20 mouse cellular contexts compared by ENCODE assay signal in genomic region chr14:31574903-31575665, GRCm38 (mm10). TPM values are rescaled to one million over a fixed set of nuclear protein-coding genes. Genes with fewer than 3 reads are reported as not detected.
A peak's percentile ranks its signal among the peaks of the same experiment; 100 is the strongest.
DNase-seq lines count a peak whose midpoint lies in the region; ATAC-seq and TF ChIP-seq lines count a peak whose summit lies in the region.
"Had no signal": no experiment of that assay in that cellular context is flagged by ENCODE, and none has a peak within 500 bp of the region (broad histone marks: within the 10 kb centered on the region; RNA-seq: fewer than 3 reads in every experiment).

No protein-coding gene starts in this region.

- ATAC-seq in heart, embryonic 15.5 days (replicated peaks; ENCODE audit: insufficient number of reproducible peaks, insufficient read depth, low FRiP score, low read depth) = no peak
- ATAC-seq in forebrain, embryonic 12.5 days (ENCODE audit: low FRiP score) = no peak
- no peak for ATAC-seq in kidney, embryonic 16.5 days (ENCODE audit: low FRiP score, low TSS enrichment)
- ATAC-seq: intestine, embryonic 15.5 days; liver, embryonic 12.5 days; Patski had no signal

- peaks cover 46% of the 10 kb centered on the region for H3K4me1 ChIP-seq in heart, embryonic 15.5 days (replicated peaks)
- H3K4me1 ChIP-seq in thymus, adult 2 months (replicated peaks; ENCODE audit: control insufficient read depth, insufficient read depth, low read length) = peaks cover 56% of the 10 kb centered on the region
- no peaks in the 10 kb centered on the region for H3K4me1 ChIP-seq in forebrain, embryonic 12.5 days
- no peaks in the 10 kb centered on the region for H3K4me1 ChIP-seq in kidney, embryonic 16.5 days (ENCODE audit: insufficient read depth, low read length)
- H3K4me1 ChIP-seq: neural tube, embryonic 12.5 days had no signal

- no peaks in the 10 kb centered on the region for H3K36me3 ChIP-seq in heart, embryonic 15.5 days
- peaks cover 19% of the 10 kb centered on the region; the same call in 1 of the 2 replicates for H3K36me3 ChIP-seq in thymus, adult 2 months (ENCODE audit: control insufficient read depth, insufficient read depth, low read length)
- H3K36me3 ChIP-seq in forebrain, embryonic 12.5 days (replicated peaks) = no peaks in the 10 kb centered on the region
- H3K36me3 ChIP-seq in kidney, embryonic 16.5 days (ENCODE audit: insufficient read depth, low read length) = no peaks in the 10 kb centered on the region
- H3K36me3 ChIP-seq: forebrain, embryonic 10.5 days; hindbrain, embryonic 13.5 days; intestine, embryonic 15.5 days; limb, embryonic 12.5 days; liver, embryonic 12.5 days; neural tube, embryonic 12.5 days had no signal

- no peaks in the 10 kb centered on the region for H3K9me3 ChIP-seq in heart, embryonic 15.5 days (replicated peaks)
- H3K9me3 ChIP-seq in forebrain, embryonic 12.5 days = no peaks in the 10 kb centered on the region
- H3K9me3 ChIP-seq in kidney, embryonic 16.5 days (ENCODE audit: low read length) = no peaks in the 10 kb centered on the region
- H3K9me3 ChIP-seq: forebrain, embryonic 10.5 days; hindbrain, embryonic 13.5 days; intestine, embryonic 15.5 days; limb, embryonic 12.5 days; liver, embryonic 12.5 days; neural tube, embryonic 12.5 days had no signal

- no peak for DNase-seq in heart, adult 8-10 months (ENCODE audit: low spot score)
- DNase-seq in induced T-regulatory cell, adult 2 months (ENCODE audit: low read depth) = peak; percentile 41
- peak; percentile 63 for DNase-seq in thymus, adult 2 months
- no peak for DNase-seq in adrenal gland, postnatal 10 days
- DNase-seq: adrenal gland, postnatal 36 days; cerebellum, adult 11-12 months; cerebellum, postnatal 14 days; gastrocnemius, postnatal 10 days; lung, adult 2 months; right cerebral cortex, postnatal 4 days had no signal

- TF ChIP-seq POLR2A in thymus, adult 2 months (IDR thresholded peaks at IDR 0.05; ENCODE audit: control insufficient read depth, extremely low read depth, insufficient read depth, low read length, poor library complexity) = peak; percentile 28; the same call in 1 of the 2 replicates

- no peak for TF ChIP-seq CTCF in thymus, adult 2 months (IDR thresholded peaks at IDR 0.05; ENCODE audit: borderline replicate concordance, control insufficient read depth, extremely low read depth, insufficient read depth, low read length, poor library complexity)

- peak overlapping the region; percentile 69; the same call in 1 of the 2 replicates for H3K27ac ChIP-seq in heart, embryonic 15.5 days
- peak overlapping the region; percentile 88 for H3K27ac ChIP-seq in thymus, adult 2 months (ENCODE audit: control insufficient read depth, insufficient read depth, low read length)
- no peak overlapping the region for H3K27ac ChIP-seq in forebrain, embryonic 12.5 days
- H3K27ac ChIP-seq in kidney, embryonic 16.5 days (ENCODE audit: low read length) = no peak overlapping the region
- H3K27ac ChIP-seq: forebrain, embryonic 10.5 days; hindbrain, embryonic 13.5 days; intestine, embryonic 15.5 days; limb, embryonic 12.5 days; liver, embryonic 12.5 days; neural tube, embryonic 12.5 days had no signal

- H3K4me2 ChIP-seq in heart, embryonic 15.5 days = peak overlapping the region; percentile 62
- no peak overlapping the region for H3K4me2 ChIP-seq in forebrain, embryonic 12.5 days
- H3K4me2 ChIP-seq in kidney, embryonic 16.5 days (replicated peaks; ENCODE audit: low read depth, low read length) = no peak overlapping the region
- H3K4me2 ChIP-seq: hindbrain, embryonic 13.5 days; intestine, embryonic 15.5 days; limb, embryonic 12.5 days; liver, embryonic 12.5 days; neural tube, embryonic 12.5 days had no signal

- WGBS in heart, embryonic 15.5 days = 85% methylated on average over 18 of the region's 18 CpGs
- 46% methylated on average over 18 of the region's 18 CpGs for WGBS in thymus, adult 2 months
- WGBS in forebrain, embryonic 12.5 days = 91% methylated on average over 18 of the region's 18 CpGs
- 90% methylated on average over 18 of the region's 18 CpGs for WGBS in kidney, embryonic 16.5 days

- no peak overlapping the region for H3K9ac ChIP-seq in heart, embryonic 15.5 days
- no peak overlapping the region for H3K9ac ChIP-seq in forebrain, embryonic 12.5 days
- no peak overlapping the region for H3K9ac ChIP-seq in kidney, embryonic 16.5 days (replicated peaks; ENCODE audit: low read length)
- H3K9ac ChIP-seq: hindbrain, embryonic 13.5 days; intestine, embryonic 15.5 days; limb, embryonic 12.5 days; liver, embryonic 12.5 days; neural tube, embryonic 12.5 days had no signal

- H3K27me3 ChIP-seq in heart, embryonic 15.5 days = no peaks in the 10 kb centered on the region
- H3K27me3 ChIP-seq in thymus, adult 2 months (ENCODE audit: control insufficient read depth, insufficient read depth, low read length) = no peaks in the 10 kb centered on the region
- no peaks in the 10 kb centered on the region for H3K27me3 ChIP-seq in forebrain, embryonic 12.5 days
- no peaks in the 10 kb centered on the region for H3K27me3 ChIP-seq in kidney, embryonic 16.5 days (ENCODE audit: insufficient read depth, low read length)
- H3K27me3 ChIP-seq: intestine, embryonic 15.5 days; limb, embryonic 12.5 days; neural tube, embryonic 12.5 days; Patski had no signal

- H3K4me3 ChIP-seq in heart, embryonic 15.5 days = peak overlapping the region; percentile 46
- H3K4me3 ChIP-seq in thymus, adult 2 months (ENCODE audit: control insufficient read depth, insufficient read depth, low read length) = peak overlapping the region; percentile 56
- no peak overlapping the region for H3K4me3 ChIP-seq in forebrain, embryonic 12.5 days (replicated peaks)
- H3K4me3 ChIP-seq in kidney, embryonic 16.5 days (ENCODE audit: low read length) = no peak overlapping the region
- H3K4me3 ChIP-seq: forebrain, embryonic 10.5 days; hindbrain, embryonic 13.5 days; intestine, embryonic 15.5 days; limb, embryonic 12.5 days; liver, embryonic 12.5 days; neural tube, embryonic 12.5 days had no signal

RNA-seq across cellular contexts. Expression of gene Colq, which starts 16.1 kb away (rescaled TPM):
- polyA plus RNA-seq in heart, embryonic 15.5 days (2015; fragmentation: Nextera tagmentation; extraction: Ambion mirVana) = 11.1 and 13.5 TPM in 2 replicates
- 10 to 100 TPM in 2 of 4 experiments, 1 to 10 TPM in 2; 6.1 to 16.6 (median 11.6) TPM for total RNA-seq in heart, adult 8-10 months (2022)
- 151 and 166 TPM in 2 replicates for polyA plus RNA-seq in thymus, adult 2 months (2012; rRNA removed)
- polyA plus RNA-seq in forebrain, embryonic 12.5 days (2016; fragmentation: Nextera tagmentation; extraction: Ambion mirVana) = 0.06 and 0.15 TPM in 2 replicates
- 1 to 10 TPM; 1.1 to 4.0 TPM for total RNA-seq in adrenal gland, postnatal 10 days (2021)
- 2.8 and 3.2 TPM in 2 replicates for polyA plus RNA-seq in kidney, embryonic 16.5 days (2015; fragmentation: Nextera tagmentation; extraction: Ambion mirVana)
- total RNA-seq: adrenal gland, postnatal 36 days had no signal
- polyA plus RNA-seq: Patski had no signal

Comparison
In these comparisons a context has a peak if more than half of its experiments do, and no peak if none do; other contexts are left out.
1. H3K27ac ChIP-seq: peak in heart, embryonic 15.5 days (single experiment) and thymus, adult 2 months (single experiment); none in forebrain, embryonic 12.5 days (single experiment) and kidney, embryonic 16.5 days (single experiment).
2. H3K4me3 ChIP-seq: peak in heart, embryonic 15.5 days (single experiment) and thymus, adult 2 months (single experiment); none in forebrain, embryonic 12.5 days (single experiment) and kidney, embryonic 16.5 days (single experiment).
3. DNase-seq: peak in induced T-regulatory cell, adult 2 months (single experiment) and thymus, adult 2 months (single experiment); none in heart, adult 8-10 months (single experiment) and adrenal gland, postnatal 10 days (single experiment).
4. RNA of gene Colq, which starts 16.1 kb away (polyA plus RNA-seq): 151 to 166 TPM in thymus, adult 2 months; 11.1 to 13.5 TPM in heart, embryonic 15.5 days, 2.8 to 3.2 TPM in kidney, embryonic 16.5 days and 0.06 to 0.15 TPM in forebrain, embryonic 12.5 days; every median in the first group is over 10 times any median in the second.